Mouse (Mus musculus) embryonic facial prominence, embryonic 12.5 days (tissue): ENCODE data around the gene Tfip11. TPM values are rescaled to one million over a fixed set of nuclear protein-coding genes. Genes with fewer than 3 reads are reported as not detected.

Source experiments
- ATAC-seq: fragments of 200-750 bp; cut with Nextera tagmentation; 2 replicates; pipeline ENCODE4 v1.8.0; 2017; ENCODE audit not compliant: insufficient number of reproducible peaks, insufficient read depth, low FRiP score, low TSS enrichment
- H3K27ac ChIP-seq: fragments of 300-500 bp; sonication (generic); 2 replicates; pipeline ENCODE4 v1.5.1; 2016; ENCODE audit warnings: mild to moderate bottlenecking
- H3K27me3 ChIP-seq: fragments of 300-500 bp; sonication (generic); 2 replicates; pipeline ENCODE4 v1.6.1; 2016; ENCODE audit warnings: mild to moderate bottlenecking, moderate library complexity
- H3K36me3 ChIP-seq: fragments of 300-500 bp; sonication (generic); 2 replicates; pipeline ENCODE4 v1.6.1; 2016; ENCODE audit warnings: mild to moderate bottlenecking
- H3K4me1 ChIP-seq: fragments of 300-500 bp; sonication (generic); 2 replicates; pipeline ENCODE4 v1.6.1; 2016
- H3K4me2 ChIP-seq: fragments of 300-500 bp; sonication (generic); replicated peaks from 2 replicates; pipeline ENCODE4 v1.6.1; 2016; ENCODE audit warnings: mild to moderate bottlenecking, moderate library complexity
- H3K4me3 ChIP-seq: fragments of 300-500 bp; sonication (generic); 2 replicates; pipeline ENCODE4 v1.5.1; 2016; ENCODE audit warnings: mild to moderate bottlenecking
- H3K9ac ChIP-seq: fragments of 300-500 bp; sonication (generic); 2 replicates; pipeline ENCODE4 v1.6.1; 2016; ENCODE audit warnings: mild to moderate bottlenecking, moderate library complexity
- H3K9me3 ChIP-seq: fragments of 300-500 bp; sonication (generic); 2 replicates; pipeline ENCODE4 v1.6.1; 2016; ENCODE audit warnings: mild to moderate bottlenecking, moderate library complexity
- WGBS: fragments of 180-500 bp; shearing (Covaris S2); methylation state at CpG from one replicate; pipeline ENCODE4 v1.1.7; 2016; 5-methylcytosine and 5-hydroxymethylcytosine counted together
- polyA plus RNA-seq: library from polyadenylated mRNA; unstranded; fragments of >200 nt; fragmentation: Nextera tagmentation; extraction: Ambion mirVana; gene quantifications from 2 replicates; pipeline ENCODE4 v1.2.1, GENCODE M21; 2016

The Tfip11 gene
- polyA plus RNA-seq, 1 experiment from 2014 or later: 41.3 TPM

DNA sequence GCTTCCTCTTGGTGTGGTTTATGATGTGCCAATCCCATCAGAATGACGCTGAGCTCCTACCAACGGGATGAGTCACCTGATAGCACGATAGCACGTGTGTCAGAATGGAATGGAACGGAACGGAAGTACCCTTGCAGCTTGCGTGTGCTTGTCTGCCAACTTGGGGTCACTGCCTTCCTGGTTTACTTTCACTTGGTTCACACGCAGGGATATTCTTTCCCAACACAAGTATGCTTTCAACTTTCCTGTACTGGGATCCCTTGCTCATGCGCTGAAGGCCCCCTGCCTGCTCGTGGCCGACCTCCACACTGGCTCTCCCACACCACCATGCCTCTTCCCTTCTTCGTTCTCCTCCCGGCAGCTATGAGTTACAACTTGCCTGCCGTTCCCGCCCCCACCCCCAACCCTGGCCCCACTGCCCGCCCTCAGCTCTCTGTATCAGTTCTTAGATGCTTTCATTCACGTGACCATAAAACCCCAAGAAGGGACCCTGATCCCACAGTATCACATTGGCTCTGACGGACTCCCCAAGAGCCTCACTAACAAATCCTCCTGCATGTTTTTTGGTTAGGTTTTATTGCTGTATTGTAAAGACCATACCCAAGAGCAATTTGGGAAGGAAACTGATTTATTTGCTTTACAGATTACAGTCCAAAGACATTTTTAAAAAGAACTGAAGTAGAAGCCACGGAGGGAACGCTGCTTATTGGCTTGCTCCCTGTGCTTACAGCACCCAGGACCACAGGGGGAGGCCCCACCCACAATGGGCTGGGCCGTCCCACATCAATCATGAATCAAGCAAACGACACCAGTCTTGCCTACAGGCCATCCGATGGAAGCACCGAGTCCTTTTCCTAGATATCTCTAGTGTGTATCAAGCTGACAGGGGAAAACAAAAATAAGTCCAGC is 1.3 kb upstream of the Tfip11 start:
- Histone ChIP-seq H3K9me3 (no peaks in the 10 kb centered on the region), H3K4me3 (peak overlapping the region; percentile 99; the same call in 1 of the 2 replicates), H3K4me1 (peaks cover 15% of the 10 kb centered on the region), H3K9ac (no peak overlapping the region), H3K27me3 (no peaks in the 10 kb centered on the region), H3K27ac (no peak overlapping the region), H3K4me2 (peak overlapping the region; percentile 65), H3K36me3 (peaks cover 21% of the 10 kb centered on the region)
- no peak; the same call in 1 of the 2 replicates for ATAC-seq
- 28% methylated on average over 24 of the region's 24 CpGs for WGBS

DNA sequence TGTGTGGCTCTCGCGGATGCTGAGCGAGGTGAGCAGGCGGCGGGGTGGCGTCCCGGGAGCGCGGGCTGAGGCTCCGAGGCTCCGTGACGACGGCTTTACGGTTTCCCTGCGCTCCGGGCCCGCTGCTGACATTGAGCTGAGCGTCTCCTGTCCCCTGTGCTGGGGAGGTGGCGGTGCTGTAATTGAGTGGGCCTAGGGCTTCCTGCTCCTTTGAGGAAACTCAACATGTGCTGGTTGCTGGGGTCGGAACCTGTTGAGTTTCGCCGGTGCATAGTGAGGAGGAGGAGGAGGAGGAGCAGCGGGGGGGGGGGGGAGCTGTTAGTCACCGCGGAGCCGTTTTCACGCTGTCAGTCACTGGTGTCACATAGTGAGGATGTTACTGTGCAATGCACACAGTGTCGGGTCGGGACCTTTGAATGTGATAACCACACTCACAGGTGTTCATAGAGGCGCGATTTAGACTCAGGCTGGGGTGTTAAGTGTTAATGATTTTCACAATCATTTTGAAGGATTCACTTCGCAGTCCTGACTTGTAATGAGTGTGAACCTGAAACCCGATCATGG is 370 bp downstream of the Tfip11 start:
- peak; percentile 66 for ATAC-seq
- WGBS: 1% methylated on average over 32 of the region's 33 CpGs
- H3K4me1 ChIP-seq: peaks cover 15% of the 10 kb centered on the region
- peaks cover 37% of the 10 kb centered on the region for H3K36me3 ChIP-seq
- H3K4me2 ChIP-seq: peak overlapping the region; percentile 65
- no peaks in the 10 kb centered on the region for H3K9me3 ChIP-seq
- peak overlapping the region; percentile 76 for H3K9ac ChIP-seq
- 0 out of 2 replicates have a peak overlapping the region, but pooled peaks have one; percentile 65 for H3K27ac ChIP-seq
- no peaks in the 10 kb centered on the region for H3K27me3 ChIP-seq
- H3K4me3 ChIP-seq: peak overlapping the region; percentile 99

DNA sequence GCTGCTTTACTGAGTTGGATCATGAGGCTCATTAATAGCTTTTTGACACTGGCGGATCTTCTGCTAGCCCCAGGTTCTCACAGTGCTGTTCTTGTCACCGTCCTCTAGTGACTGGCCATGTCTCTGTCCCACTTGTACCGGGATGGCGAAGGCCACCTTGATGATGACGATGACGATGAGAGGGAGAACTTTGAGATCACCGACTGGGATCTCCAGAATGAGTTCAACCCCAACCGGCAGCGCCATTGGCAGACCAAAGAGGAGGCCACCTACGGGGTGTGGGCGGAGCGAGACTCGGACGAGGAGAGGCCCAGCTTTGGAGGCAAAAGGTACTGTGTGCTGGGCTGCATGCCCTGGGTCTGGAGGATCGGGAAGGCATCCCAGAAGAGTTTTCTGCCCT is 1.7 kb downstream of the Tfip11 start:
- Histone ChIP-seq H3K9me3 (no peaks in the 10 kb centered on the region), H3K27me3 (no peaks in the 10 kb centered on the region), H3K4me1 (peaks cover 15% of the 10 kb centered on the region), H3K36me3 (peaks cover 50% of the 10 kb centered on the region), H3K4me2 (no peak overlapping the region), H3K9ac (no peak overlapping the region), H3K27ac (no peak overlapping the region), H3K4me3 (no peak overlapping the region)
- no peak for ATAC-seq
- WGBS: 93% methylated on average over 15 of the region's 15 CpGs

DNA sequence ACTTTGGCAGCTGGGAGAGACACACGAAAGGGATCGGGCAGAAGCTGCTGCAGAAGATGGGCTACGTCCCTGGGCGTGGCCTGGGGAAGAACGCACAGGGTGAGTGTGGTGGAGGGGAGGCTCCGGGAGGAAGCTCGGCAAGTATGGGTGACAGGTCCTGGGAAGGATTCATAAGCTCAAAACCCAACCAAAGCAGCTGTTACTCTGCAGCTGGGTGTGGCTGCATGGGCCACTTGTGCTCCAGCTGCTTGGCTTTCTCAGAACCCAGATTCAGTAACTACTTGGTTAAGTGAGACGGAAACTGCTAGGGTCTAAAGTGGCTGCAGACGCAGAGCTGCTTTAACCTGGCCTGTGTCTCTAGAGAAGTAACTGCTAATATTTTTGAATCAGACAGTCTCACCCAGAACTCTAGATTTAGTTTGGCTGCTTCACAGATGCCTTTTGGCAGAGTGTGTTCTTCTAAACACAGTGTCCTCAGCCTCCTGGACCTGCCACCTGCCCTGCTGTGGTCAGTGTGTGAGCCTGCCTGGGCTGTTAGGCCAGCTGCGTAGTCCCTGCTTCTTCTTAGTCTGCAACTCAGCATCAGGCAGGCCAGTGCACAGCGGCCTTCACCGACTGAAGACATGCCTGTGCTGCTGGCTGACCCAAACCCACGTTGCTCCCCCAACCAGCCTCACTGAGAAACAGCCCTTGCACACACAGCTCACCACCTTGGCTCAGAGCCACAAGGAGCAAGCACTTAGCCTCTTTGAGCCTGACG is 3.8 kb downstream of the Tfip11 start:
- no peaks in the 10 kb centered on the region for H3K27me3 ChIP-seq
- no peak overlapping the region for H3K27ac ChIP-seq
- WGBS: 90% methylated on average over 14 of the region's 14 CpGs
- H3K9ac ChIP-seq: no peak overlapping the region
- no peaks in the 10 kb centered on the region for H3K9me3 ChIP-seq
- no peak for ATAC-seq
- H3K36me3 ChIP-seq: peaks cover 72% of the 10 kb centered on the region
- H3K4me3 ChIP-seq: no peak overlapping the region
- peaks cover 15% of the 10 kb centered on the region for H3K4me1 ChIP-seq
- no peak overlapping the region for H3K4me2 ChIP-seq

DNA sequence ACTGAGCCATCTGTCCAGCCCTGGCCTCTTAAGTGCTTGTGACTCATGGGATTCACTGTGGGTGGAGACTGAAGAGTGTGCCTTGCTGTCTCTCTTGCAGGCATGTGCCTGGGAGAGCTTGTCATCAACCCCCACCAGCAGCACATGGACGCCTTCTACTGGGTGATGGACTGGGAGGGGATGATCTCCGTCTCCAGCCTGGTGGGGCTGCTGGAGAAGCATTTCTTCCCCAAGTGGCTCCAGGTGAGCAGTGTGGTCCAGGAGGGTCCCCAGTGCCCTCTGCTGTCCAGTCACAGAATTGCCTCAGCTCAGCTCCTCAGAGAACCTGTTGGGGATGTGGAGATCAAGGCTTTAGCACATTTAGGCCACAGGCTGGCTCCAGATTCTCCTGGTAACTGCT is 9.3 kb downstream of the Tfip11 start:
- H3K4me1 ChIP-seq: no peaks in the 10 kb centered on the region
- no peak overlapping the region for H3K9ac ChIP-seq
- H3K27ac ChIP-seq: no peak overlapping the region
- no peak overlapping the region for H3K4me3 ChIP-seq
- peaks cover 91% of the 10 kb centered on the region for H3K36me3 ChIP-seq
- no peaks in the 10 kb centered on the region for H3K27me3 ChIP-seq
- WGBS: 33% methylated on average over 2 of the region's 2 CpGs
- ATAC-seq: no peak
- H3K4me2 ChIP-seq: no peak overlapping the region
- no peaks in the 10 kb centered on the region for H3K9me3 ChIP-seq

DNA sequence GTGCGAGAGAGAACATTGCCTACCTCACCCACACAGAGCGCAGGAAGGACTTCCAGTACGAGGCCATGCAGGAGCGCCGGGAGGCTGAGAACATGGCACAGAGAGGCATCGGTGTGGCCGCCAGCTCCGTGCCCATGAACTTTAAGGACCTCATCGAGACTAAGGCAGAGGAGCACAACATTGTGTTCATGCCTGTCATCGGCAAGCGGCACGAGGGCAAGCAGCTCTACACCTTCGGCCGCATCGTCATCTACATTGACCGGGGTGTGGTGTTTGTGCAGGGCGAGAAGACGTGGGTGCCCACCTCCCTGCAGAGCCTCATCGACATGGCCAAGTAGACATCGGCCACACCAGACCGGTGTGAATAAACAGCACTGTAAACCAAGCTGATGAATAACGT is 10.8 kb downstream of the Tfip11 start:
- ATAC-seq: no peak
- WGBS: 94% methylated on average over 22 of the region's 22 CpGs
- peaks cover 76% of the 10 kb centered on the region for H3K36me3 ChIP-seq
- H3K4me3 ChIP-seq: no peak overlapping the region
- peaks cover 7% of the 10 kb centered on the region for H3K4me1 ChIP-seq
- no peak overlapping the region for H3K27ac ChIP-seq
- no peak overlapping the region for H3K9ac ChIP-seq
- H3K9me3 ChIP-seq: no peaks in the 10 kb centered on the region
- H3K27me3 ChIP-seq: no peaks in the 10 kb centered on the region
- H3K4me2 ChIP-seq: no peak overlapping the region

DNA sequence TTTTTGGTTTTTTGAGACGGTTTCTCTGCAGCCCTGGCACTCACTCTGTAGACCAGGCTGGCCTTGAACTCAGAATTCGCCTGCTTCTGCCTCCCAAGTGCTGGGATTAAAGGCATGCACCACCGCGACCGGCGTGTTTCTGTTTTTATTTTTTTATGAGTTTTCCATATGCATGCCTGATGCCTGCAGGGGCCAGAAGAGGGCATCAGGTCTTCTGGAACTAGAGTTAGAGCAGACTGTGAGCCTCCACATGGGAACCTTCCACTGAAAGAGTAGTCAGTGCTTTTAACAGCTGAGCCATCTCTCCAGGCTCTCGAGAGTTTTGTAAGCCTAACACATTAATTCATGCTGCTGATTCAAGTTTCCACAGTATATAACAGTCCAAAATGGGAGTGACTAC is 13.1 kb downstream of the Tfip11 start:
- Histone ChIP-seq H3K4me1 (peaks cover 18% of the 10 kb centered on the region), H3K4me2 (no peak overlapping the region), H3K9me3 (no peaks in the 10 kb centered on the region), H3K9ac (no peak overlapping the region), H3K27ac (no peak overlapping the region), H3K36me3 (peaks cover 54% of the 10 kb centered on the region), H3K27me3 (no peaks in the 10 kb centered on the region), H3K4me3 (no peak overlapping the region)
- WGBS: 71% methylated on average over 7 of the region's 7 CpGs
- no peak for ATAC-seq

DNA sequence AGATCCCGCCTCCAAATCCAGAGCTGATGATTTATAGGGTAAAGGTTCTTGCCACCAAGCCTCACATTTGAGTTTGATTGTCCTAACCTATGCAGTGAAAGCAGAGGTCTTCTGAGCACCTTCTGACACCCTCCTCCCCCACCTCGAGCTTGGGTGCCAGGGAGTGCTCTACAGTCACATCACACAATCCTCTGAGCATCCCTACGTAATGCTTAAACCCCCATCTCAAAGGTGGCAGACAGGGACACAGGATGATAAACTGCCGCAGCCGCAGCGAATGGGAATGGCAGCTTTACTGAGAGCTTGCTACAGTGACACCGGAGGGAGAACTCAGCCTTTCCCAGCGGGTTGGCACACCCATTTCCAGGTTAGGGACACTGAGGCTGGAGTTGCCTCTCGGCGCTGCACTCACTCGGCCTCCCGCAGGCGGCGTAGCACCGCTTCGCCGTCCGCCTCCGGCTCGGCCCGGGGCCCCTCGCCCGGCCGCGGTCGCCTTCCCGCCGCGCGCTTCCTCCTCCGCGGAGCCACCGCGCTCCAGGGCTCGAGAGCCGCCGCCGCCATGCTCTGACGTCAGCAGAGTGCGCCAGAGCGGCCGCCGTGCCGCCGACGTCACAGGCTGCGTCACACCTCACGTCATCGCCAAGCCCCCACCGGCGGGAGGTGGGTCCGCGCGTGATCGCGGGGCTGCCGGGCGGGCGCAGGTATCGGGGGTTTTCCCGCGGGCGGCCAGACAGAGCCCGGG is 16.5 kb downstream of the Tfip11 start, which contains the start of the genes Srrd and Hps4:
Gene Srrd (minus strand): TSS at position 578 of the 742 bp plus-strand sequence.
Gene Hps4 (plus strand): TSS at position 621 of the 742 bp plus-strand sequence.
- WGBS: 2% methylated on average over 61 of the region's 64 CpGs
- Histone ChIP-seq H3K4me3 (peak within 1 kb of the TSS; percentile 79), H3K27ac (peak within 1 kb of the TSS; percentile 51; the same call in 1 of the 2 replicates), H3K9ac (peak within 1 kb of the TSS; percentile 82), H3K36me3 (peaks cover 30% of the 10 kb centered on the region), H3K4me2 (peak within 1 kb of the TSS; percentile 85), H3K9me3 (no peaks in the 10 kb centered on the region), H3K27me3 (no peaks in the 10 kb centered on the region), H3K4me1 (peaks cover 23% of the 10 kb centered on the region)
- no peak for ATAC-seq

DNA sequence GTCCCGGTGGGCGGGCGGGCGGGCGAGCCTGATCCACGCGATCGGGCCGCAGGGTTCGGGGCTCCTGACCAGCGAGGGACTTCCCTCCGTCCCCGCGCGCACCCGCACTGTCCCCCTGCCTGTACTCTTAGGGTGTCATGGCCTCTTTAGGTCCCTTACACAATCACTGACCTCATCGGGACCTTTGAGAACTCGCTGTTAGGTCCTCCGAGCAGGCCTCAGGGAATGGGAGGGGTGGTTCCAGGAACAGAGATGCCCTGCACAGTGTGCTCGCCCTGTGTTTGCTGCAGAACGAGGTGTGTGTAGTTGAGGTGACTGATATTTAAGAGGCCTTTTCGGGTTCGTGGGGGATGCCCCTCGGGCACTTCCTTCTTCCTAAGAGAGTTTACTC is 17.0 kb downstream of the Tfip11 start:
- H3K4me2 ChIP-seq: peak overlapping the region; percentile 85
- H3K9ac ChIP-seq: peak overlapping the region; percentile 82
- H3K36me3 ChIP-seq: peaks cover 31% of the 10 kb centered on the region
- H3K4me1 ChIP-seq: peaks cover 23% of the 10 kb centered on the region
- ATAC-seq: peak; percentile 32; the same call in 1 of the 2 replicates
- H3K4me3 ChIP-seq: peak overlapping the region; percentile 79
- no peaks in the 10 kb centered on the region for H3K9me3 ChIP-seq
- WGBS: under 1% methylated on average over 22 of the region's 24 CpGs
- H3K27ac ChIP-seq: no peak overlapping the region
- no peaks in the 10 kb centered on the region for H3K27me3 ChIP-seq

DNA sequence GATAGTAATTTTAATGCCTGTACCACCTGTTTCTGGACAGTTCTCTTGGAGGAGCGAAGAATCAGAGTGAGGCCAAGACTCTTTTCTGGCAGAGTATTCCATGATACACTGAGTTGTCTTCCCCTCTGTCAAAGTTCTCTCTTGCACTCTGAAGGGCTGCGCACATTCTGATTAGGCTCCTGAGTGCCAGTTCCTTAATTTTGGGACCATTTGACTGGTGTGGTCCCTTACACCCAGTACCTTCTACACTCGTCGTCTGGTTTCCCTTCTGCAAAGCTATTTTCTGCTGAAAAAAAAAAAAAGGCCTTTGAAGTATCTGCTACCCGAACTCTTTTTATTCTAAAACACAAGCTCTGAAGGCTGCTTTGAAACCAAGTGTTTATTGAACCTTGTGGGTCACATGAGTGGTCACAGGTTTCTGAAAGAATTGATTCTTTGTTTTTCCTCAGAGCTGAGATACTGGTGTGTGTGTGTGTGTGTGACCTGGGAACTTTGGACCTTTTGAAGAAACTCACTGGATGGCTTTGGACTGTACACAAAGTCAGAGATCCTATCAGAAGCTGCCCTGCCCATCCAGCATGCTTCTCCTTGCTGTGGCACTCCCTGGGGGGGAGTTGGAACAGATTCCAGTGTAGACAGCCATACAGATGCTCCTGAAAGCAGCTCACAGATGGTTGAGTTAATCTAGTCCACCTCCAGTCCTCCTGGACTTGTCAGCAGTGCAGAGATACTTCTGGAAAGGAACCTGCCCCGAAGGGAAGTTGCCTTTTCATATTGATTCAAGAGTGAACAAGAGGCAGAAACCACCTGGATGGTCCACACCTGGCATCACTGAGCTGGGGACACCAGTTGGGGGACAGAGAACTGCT is 18.2 kb downstream of the Tfip11 start:
- Histone ChIP-seq H3K27ac (no peak overlapping the region), H3K36me3 (peaks cover 32% of the 10 kb centered on the region), H3K9me3 (no peaks in the 10 kb centered on the region), H3K4me2 (no peak overlapping the region; the same call in 1 of the 2 replicates), H3K4me1 (peaks cover 23% of the 10 kb centered on the region), H3K4me3 (peak overlapping the region; percentile 79; the same call in 1 of the 2 replicates), H3K9ac (no peak overlapping the region), H3K27me3 (no peaks in the 10 kb centered on the region)
- 66% methylated on average over 6 of the region's 6 CpGs for WGBS
- ATAC-seq: no peak
